Mouse (Mus musculus) spleen, postnatal 4 days (tissue): ENCODE measurements around the gene Rnf222.
"Not testable (repeated sequence)": the region's sequence is repeated elsewhere in the genome, so short reads cannot be mapped to it uniquely, and the experiment has no call there.

ENCODE experiments used
- DNase-seq, 2 experiments: peaks; one replicate each; pipeline ENCODE4 v3.0.0; 2022; ENCODE audit warnings: low spot score in 2 of 2

The Rnf222 gene

DNA sequence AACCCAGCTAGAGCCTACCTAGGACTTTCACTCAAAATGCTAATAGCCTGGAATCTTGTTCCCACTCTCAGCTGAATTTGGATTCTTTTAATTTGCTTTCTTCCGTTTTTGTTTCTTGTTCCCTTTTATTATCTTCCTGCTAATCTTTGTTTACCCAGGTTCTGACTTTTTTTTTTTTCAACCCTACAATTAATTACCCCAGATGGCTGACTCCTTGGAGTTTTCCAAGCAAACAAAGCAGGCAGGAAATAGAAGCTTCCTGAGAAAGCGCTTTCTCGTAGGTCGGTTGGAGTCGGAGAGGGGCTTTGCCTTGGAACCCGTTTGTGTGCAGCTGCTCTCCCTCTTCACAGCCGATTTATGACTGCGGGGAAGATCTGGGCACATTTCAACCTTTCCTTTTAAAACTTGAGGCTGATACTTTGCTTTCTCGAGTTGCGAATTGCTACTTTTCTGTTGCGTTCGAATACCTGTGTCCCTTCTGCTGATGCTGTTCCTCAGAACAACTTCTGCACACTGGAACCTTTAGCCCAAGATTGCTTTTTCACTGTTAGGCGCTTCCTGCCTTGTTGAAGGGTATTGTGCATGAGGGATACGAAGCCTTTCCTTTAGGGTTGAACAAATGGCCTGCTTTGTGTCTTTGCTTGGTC, 23.3 kb downstream of the Rnf222 start:
- no peak for DNase-seq

DNA sequence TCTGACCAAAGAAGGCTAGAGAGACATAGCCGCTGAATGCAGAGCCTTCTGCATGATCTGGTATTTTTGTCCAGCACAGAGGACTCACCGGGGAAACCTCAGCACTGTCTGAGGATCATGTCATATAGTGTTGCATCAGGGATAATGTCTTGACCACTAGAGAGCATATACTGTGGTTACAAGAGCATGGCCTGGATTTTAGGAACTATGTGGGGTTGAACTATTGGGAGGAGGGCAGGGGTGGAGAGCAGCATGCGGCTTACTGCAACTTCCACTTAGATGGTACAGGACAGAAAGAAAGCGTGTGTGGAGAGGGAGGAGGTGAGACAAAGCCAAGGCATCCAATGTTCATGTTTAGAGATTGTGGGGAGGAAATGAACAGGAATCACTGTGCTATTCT, 26.2 kb downstream of the Rnf222 start:
- DNase-seq: no peak

DNA sequence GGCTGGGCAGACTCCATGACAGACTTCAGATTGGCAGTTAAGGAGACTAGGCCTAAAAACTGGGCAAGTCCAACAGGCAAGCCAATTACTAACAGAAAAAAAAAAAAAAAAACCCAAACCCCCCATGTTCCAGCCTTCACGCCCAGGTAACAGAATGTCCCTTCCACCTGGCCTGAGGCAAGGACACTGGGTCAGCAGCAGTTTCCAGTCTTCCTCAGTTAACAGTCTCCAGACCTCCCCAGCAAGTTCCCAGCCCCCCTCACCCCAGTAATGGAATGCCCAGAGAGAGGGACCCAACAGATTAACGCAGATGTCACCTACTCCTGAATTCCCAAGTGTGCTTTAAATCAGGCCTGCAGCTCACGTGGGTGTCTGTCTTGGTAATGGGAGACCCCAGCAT, 34.8 kb downstream of the Rnf222 start:
- DNase-seq: no peak

DNA sequence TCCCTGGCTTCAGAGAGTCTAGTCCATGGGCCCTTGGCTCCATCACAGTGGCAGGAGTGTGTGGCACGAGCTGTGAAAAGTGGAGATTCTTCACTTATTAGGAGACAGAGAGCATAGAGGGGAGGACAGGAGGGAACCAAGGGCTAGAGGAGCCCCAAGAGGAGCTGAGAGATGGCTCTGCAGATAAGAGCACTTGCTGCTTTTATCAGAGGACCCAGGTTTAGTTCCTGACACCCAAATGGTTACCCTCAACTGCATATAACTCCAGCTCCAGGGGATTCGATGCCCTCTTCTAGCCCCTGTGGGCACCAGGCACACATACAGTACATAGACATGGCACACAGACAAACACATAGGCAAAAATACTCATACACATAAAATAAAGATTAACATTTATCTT, 36.4 kb downstream of the Rnf222 start:
- no peak for DNase-seq

DNA sequence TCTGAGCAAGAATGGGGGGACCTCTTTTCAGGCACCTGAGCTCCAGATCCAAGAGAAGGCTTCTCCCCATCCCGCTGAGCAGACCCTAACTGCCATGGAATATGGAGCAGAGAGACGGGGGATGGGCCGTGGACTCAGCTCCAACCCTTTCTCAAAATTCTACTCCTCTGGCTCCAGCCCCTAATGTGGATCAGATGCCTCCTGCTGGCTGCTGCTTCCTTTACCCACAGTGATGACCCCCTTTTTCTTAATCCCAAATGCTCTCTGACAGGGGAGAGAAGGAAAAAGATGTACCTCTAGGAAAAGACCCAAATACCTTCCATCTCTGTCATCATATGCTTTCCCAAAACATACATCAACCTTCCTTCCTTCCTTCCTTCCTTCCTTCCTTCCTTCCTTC, 38.6 kb downstream of the Rnf222 start, which contains the start of gene Odf4:
TSS of gene Odf4 (minus strand) at position 101 of the 400 bp plus-strand sequence.
- no peak for DNase-seq

DNA sequence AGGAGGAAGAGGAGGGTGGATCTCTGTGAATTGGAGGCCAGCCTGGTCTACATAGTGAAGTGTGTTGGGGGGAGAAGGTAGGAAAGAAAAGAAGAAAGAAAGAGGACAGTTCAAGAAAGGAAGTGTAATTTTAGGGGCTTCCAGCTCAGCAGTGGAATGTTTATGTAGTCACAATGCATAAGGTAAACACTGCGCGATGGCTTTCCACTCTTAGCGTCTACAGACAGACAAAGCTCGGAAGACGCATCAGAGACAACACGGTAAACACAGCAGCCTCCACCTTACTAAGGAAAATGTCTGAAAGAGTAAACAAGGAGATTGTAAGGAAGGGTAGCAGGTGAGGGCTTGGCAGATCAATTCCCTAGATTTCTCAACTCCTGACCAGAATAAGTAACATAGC, 41.6 kb downstream of the Rnf222 start:
- no peak for DNase-seq

DNA sequence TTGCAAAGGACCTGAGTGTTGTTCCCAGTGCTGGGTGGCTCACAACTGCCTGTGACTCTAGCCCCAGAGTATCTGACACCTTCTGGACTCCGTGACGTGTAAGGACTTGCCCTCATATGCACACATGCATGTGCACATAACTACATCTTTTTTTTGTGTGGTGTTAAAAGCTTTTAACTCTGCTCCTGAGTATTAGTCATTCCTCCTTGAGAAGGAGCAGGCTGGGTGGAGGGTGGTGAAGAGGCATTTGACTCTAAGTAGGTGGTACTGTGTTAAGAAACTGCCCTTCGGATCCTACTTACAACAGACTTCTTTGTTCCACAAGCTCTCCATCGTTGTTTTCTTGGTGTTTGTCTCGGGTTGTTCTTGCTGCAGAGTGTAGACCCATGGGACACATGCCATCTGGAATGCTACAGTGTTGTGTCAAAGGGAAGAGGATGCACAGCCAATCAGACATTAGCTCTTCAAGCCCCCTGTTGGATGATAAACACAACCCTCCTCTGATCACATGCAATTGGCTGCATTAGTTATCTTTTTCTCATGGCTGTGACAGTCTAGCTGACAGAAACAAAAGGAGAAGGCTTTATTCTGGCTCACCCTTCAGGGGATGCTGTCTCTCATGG, 45.6 kb downstream of the Rnf222 start:
- DNase-seq: no peak

DNA sequence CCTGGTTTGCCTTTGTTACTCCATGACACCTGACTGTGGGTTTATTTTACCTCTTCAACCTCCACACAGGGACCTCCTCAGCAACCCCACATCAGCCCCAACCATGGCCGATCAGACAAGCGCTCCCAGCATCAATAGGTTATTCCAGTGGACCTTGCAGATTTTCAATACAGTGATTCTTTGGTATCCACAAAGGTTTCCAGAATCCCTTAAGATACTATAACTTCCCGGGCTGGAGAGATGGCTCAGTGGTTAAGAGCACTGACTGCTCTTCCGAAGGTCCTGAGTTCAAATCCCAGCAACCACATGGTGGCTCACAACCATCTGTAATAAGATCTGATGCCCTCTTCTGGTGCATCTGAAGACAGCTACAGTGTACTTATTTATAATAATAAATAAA, 48.6 kb downstream of the Rnf222 start:
- DNase-seq: not testable (repeated sequence)

DNA sequence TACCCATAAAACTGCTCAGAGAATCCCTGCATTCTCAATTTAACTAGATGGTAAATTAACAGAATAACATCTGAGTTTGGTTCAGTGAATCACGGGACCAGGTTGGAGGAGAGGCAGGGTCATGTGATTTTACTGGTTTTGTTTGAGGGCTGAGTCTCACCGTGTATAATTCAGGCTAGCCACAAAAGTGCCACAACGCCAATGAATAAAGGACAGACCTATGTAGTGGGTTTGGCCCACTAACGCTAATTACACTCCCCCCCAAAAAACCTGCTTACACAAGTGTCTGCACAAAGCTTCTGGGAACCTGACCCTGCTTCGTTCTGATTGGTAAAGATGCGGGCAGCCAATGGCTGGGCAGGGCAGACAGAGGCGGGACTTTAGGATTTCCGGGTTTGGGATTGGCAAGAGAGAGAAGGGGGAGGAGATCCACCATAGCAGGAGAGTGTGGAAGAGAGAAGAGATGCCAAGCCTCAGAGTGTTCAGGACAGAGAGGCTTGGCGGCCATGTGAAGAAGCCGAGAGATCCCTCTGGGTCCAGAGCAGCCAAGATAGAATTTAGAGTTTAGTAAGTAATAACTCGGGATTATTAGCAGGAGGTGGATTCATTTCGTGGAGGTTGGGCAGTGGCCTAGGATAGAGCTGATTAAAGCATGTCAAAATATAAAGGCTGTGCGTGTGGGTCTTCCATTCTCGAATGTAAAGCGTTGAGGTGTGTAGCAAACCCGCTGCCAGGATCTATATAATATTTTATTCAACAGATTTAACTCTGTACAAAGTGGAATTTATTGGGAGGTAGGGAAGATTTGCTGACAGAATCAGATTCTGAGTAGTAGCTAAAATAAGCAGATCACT, 51.3 kb downstream of the Rnf222 start:
- peak; percentile 79 to 84 for DNase-seq

DNA sequence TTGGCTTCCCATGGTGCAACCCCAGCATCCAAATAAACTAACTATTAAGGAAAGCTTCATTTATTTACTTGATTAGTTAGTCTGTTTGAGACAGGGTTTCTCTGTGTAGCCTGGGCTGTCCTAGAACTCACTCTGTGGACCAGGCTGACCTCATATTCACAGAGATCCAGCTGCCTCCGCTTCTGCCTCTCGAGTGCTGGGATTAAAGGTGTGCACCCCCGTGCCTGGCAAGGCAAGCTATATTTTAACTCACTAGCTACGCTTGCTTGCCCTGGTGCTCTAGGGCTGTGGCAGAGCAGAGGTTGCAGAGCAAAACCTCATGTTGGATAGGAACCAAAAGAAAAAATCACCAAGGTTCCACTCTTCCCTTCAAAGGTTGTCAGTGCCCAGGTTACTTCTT, 52.2 kb downstream of the Rnf222 start:
- no peak for DNase-seq

DNA sequence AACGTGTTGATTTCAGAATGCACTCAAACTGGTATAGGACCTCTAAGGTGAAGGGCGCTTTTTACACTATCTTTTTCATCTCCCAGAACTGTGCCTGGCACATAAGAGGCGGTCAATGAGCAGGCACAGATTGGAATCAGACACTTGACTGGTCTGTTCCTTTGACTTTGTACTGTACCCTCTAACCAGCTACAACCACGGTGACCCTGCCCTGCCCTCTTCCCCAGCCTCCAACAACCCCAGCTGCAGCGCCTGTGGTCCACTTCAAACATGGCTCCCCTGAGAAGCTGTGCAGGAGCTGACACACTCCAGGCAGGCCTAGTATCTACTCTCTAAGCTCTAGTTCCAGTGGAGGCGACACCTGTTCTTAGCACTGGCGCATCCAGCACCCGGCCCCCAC, 54.4 kb downstream of the Rnf222 start:
- no peak for DNase-seq

DNA sequence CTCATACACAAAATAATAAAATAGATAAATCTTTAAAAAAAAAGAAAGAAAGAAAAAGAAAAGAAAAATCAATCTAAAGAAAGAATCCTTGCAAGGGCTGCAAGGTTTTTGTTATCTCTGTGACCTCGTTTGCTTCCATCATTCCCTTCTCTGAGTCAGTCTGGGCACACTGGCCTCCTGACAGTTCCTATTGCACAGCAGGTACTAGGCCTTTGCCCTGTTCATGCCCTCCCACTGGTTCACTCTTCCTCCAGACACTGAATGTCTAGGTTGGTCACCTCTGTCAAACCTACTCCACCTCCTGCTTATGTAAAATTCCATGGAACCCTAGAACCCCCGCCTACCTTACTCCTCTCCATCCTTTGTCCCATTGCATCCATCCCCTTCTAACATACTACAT, 56.9 kb downstream of the Rnf222 start:
- DNase-seq: no peak
